Mouse (Mus musculus) gastrocnemius, postnatal 4 days (tissue): Measurements from ENCODE around the gene Lipo3. TPM values are rescaled to one million over a fixed set of nuclear protein-coding genes. Genes with fewer than 3 reads are reported as not detected.
"Not testable (repeated sequence)": the region's sequence is repeated elsewhere in the genome, so short reads cannot be mapped to it uniquely, and the experiment has no call there.

Experiments
- DNase-seq, 2 experiments: peaks; one replicate each; pipeline ENCODE4 v3.0.0; 2021 to 2022; ENCODE audit warnings: low spot score in 2 of 2, mixed read lengths in 2 of 2
- long read RNA-seq, 2 experiments: library from polyadenylated mRNA; stranded (forward); transcript quantifications; one replicate each; pipeline ENCODE4 v2.0.0; 2021
- microRNA-seq: library from miRNA; unstranded; fragments of <30 nt; microRNA quantifications from one replicate; pipeline ENCODE4 v1.2.0, GENCODE M21; 2021
- total RNA-seq, 2 experiments: library from RNA; stranded (reverse); gene quantifications; 2 replicates each; pipeline ENCODE4 v1.2.3; 2021

Gene Lipo3
- 1 to 10 TPM; 5.3 to 5.6 TPM for total RNA-seq
- long read RNA-seq, experiment 1, partial matches to known transcripts, result 1 of 10 reads
- long read RNA-seq, experiment 1, other reads (novel, unspliced or antisense), result 6 of 10 reads
- long read RNA-seq, experiment 2, transcript Lipo3-202 (11 exons, 2,839 nt), result major isoform, 7 of 9 reads
- long read RNA-seq, experiment 2, partial matches to known transcripts, result 0 of 9 reads
- long read RNA-seq, experiment 2, other reads (novel, unspliced or antisense), result 2 of 9 reads

GRCm38 (mm10) chr19:33761287-33762086, at the start of gene Lipo3:
Gene Lipo3, minus strand, starts transcription at chr19:33761951.
- DNase-seq, result peak; percentile 14 to 27

GRCm38 (mm10) chr19:33787359-33787758, 25.6 kb upstream of the Lipo3 start, which contains the start of gene Lipo1:
Gene Lipo1, minus strand, starts transcription at chr19:33787459.
- not testable (repeated sequence) for DNase-seq

GRCm38 (mm10) chr19:33786576-33787277, 25.0 kb upstream of the Lipo3 start:
- DNase-seq, result no peak

GRCm38 (mm10) chr19:33751259-33751658, 10.5 kb downstream of the Lipo3 start, which contains the start of gene Lipo2:
Gene Lipo2, minus strand, starts transcription at chr19:33751359.
- not testable (repeated sequence) for DNase-seq

GRCm38 (mm10) chr19:33625152-33625551, 136.6 kb downstream of the Lipo3 start, which contains the start of gene Gm8978:
Gene Gm8978, minus strand, starts transcription at chr19:33625252.
- not testable (repeated sequence) for DNase-seq

- DNase-seq, result peak in 1 of 2 experiments; percentile 32
Observed at GRCm38 (mm10) chr19:33589626-33590302, 172.0 kb downstream of the Lipo3 start.

- DNase-seq, result not testable (repeated sequence)
Observed at GRCm38 (mm10) chr19:33568551-33568950, 193.2 kb downstream of the Lipo3 start.

- DNase-seq, result no peak
Observed at GRCm38 (mm10) chr19:33517680-33518079, 244.1 kb downstream of the Lipo3 start, which contains the start of gene Lipo4. Gene Lipo4, minus strand, starts transcription at chr19:33517780.

Small RNA genes lying within 50 kb of the gene (microRNA-seq; reads per million reads assigned to microRNA genes)
- gene Gm27440, result not detected

Other genes starting within 250 kb of the Lipo3 start
- under 1 TPM; 0.20 to 0.23 TPM for gene Lipo4, start 244.2 kb downstream of the Lipo3 start, total RNA-seq
- not detected for gene Gm8978, start 136.7 kb downstream of the Lipo3 start, total RNA-seq
- gene Lipo2, start 10.6 kb downstream of the Lipo3 start, total RNA-seq, result under 1 TPM; 0.18 to 0.22 TPM
- gene Lipo1, start 25.5 kb upstream of the Lipo3 start, total RNA-seq, result not detected
- not detected for gene Lipf, start 199.2 kb upstream of the Lipo3 start, total RNA-seq
- not detected for gene Lipk, start 246.3 kb upstream of the Lipo3 start, total RNA-seq